Mouse (Mus musculus) CH12.LX (cell line): ENCODE results near the gene Cdc42ep1. TPM values are rescaled to one million over a fixed set of nuclear protein-coding genes. Genes with fewer than 3 reads are reported as not detected.

Experiments
- DNase-seq: peaks from one replicate; pipeline ENCODE4 v3.0.0-alpha.2; 2013; ENCODE audit errors: extremely low read depth
- H3K27ac ChIP-seq: 2 replicates; pipeline ENCODE4 v1.5.1; 2012; ENCODE audit warnings: low read depth, mild to moderate bottlenecking, control low read depth, moderate library complexity; ENCODE audit not compliant: insufficient read depth
- H3K27me3 ChIP-seq: replicated peaks from 2 replicates; pipeline ENCODE3; 2012; ENCODE audit warnings: inconsistent platforms
- H3K36me3 ChIP-seq, 2 experiments: replicated peaks in 1 of 2; 2 replicates each; pipeline versions ENCODE3 to v1.6.1; 2012; ENCODE audit warnings: inconsistent platforms in 1 of 2, low read length in 1 of 2, mild to moderate bottlenecking in 1 of 2, mixed read lengths in 1 of 2, moderate library complexity in 1 of 2; ENCODE audit not compliant: control insufficient read depth in 1 of 2, insufficient read depth in 1 of 2
- H3K4me1 ChIP-seq, 2 experiments: 2 replicates each; pipeline ENCODE4 v1.6.1; 2012; ENCODE audit warnings: inconsistent platforms in 1 of 2, moderate library complexity in 1 of 2; ENCODE audit not compliant: insufficient read depth in 2 of 2, control insufficient read depth in 1 of 2
- H3K4me2 ChIP-seq: 2 replicates; pipeline ENCODE4 v1.6.1; 2012; ENCODE audit warnings: low read depth, mild to moderate bottlenecking, control low read depth; ENCODE audit not compliant: poor library complexity, insufficient read depth, severe bottlenecking
- H3K4me3 ChIP-seq, 3 experiments: fragments of 150-350 bp in 1 of 3; sonication (generic) in 1 of 3; replicated peaks in 1 of 3; 2 replicates each; pipeline versions ENCODE3 to v1.5.1; 2011 to 2012; ENCODE audit warnings: low read depth in 2 of 3, low read length in 2 of 3, mild to moderate bottlenecking in 2 of 3, moderate library complexity in 2 of 3, control low read depth in 1 of 3, improper control_type of control experiment in 1 of 3, inconsistent platforms in 1 of 3, mixed read lengths in 1 of 3; ENCODE audit not compliant: poor library complexity in 1 of 3
- H3K79me2 ChIP-seq: replicated peaks from 2 replicates; pipeline ENCODE4 v1.6.1; 2012; ENCODE audit warnings: mild to moderate bottlenecking, moderate library complexity; ENCODE audit not compliant: control insufficient read depth, poor library complexity, insufficient read depth, severe bottlenecking; ENCODE audit errors: extremely low read depth
- H3K9ac ChIP-seq: 2 replicates; pipeline ENCODE4 v1.6.1; 2012; ENCODE audit warnings: low read depth, mild to moderate bottlenecking, control low read depth, moderate library complexity; ENCODE audit not compliant: insufficient read depth
- H3K9me3 ChIP-seq: replicated peaks from 2 replicates; pipeline ENCODE3; 2012; ENCODE audit warnings: low read length, inconsistent platforms, mixed read lengths
- BHLHE40 ChIP-seq: IDR thresholded peaks from 2 replicates; pipeline ENCODE4 v1.6.1; 2011; ENCODE audit warnings: mild to moderate bottlenecking, low read depth, low read length, improper control_type of control experiment
- CHD1 ChIP-seq: IDR thresholded peaks from 2 replicates; pipeline ENCODE4 v1.6.1; 2012; ENCODE audit warnings: low read depth, low read length, improper control_type of control experiment, inconsistent platforms
- CHD2 ChIP-seq: IDR thresholded peaks from 2 replicates; pipeline ENCODE4 v1.6.1; 2011; ENCODE audit warnings: low read length, improper control_type of control experiment
- CTCF ChIP-seq, 2 experiments: IDR thresholded peaks in 1 of 2; conservative IDR thresholded peaks in 1 of 2; 2 replicates each; pipeline ENCODE4 v1.5.1; 2011 to 2012; ENCODE audit warnings: low read depth in 2 of 2, low read length in 2 of 2, improper control_type of control experiment in 1 of 2, inconsistent platforms in 1 of 2, mild to moderate bottlenecking in 1 of 2, moderate library complexity in 1 of 2
- E2F4 ChIP-seq: IDR thresholded peaks from 2 replicates; pipeline ENCODE4 v1.6.1; 2011; ENCODE audit warnings: low read depth, low read length, improper control_type of control experiment; ENCODE audit not compliant: insufficient replicate concordance
- ELF1 ChIP-seq: IDR thresholded peaks from 2 replicates; pipeline ENCODE4 v1.6.1; 2014; ENCODE audit warnings: low read depth, mild to moderate bottlenecking, inconsistent platforms, low read length, improper control_type of control experiment
- EP300 ChIP-seq: IDR thresholded peaks from 2 replicates; pipeline ENCODE4 v1.6.1; 2011; ENCODE audit warnings: low read length, improper control_type of control experiment
- ETS1 ChIP-seq: conservative IDR thresholded peaks from 2 replicates; pipeline ENCODE4 v1.6.1; 2012; ENCODE audit warnings: low read depth, mild to moderate bottlenecking, inconsistent platforms, low read length, improper control_type of control experiment, moderate library complexity
- GABPA ChIP-seq: IDR thresholded peaks from 2 replicates; pipeline ENCODE4 v1.6.1; 2012; ENCODE audit warnings: low read depth, low read length, improper control_type of control experiment, inconsistent platforms; ENCODE audit not compliant: insufficient replicate concordance
- HCFC1 ChIP-seq: IDR thresholded peaks from 2 replicates; pipeline ENCODE4 v1.6.1; 2012; ENCODE audit warnings: low read depth, mild to moderate bottlenecking, inconsistent platforms, low read length, improper control_type of control experiment
- IRF4 ChIP-seq: IDR thresholded peaks from 2 replicates; pipeline ENCODE4 v1.6.1; 2014; ENCODE audit warnings: low read depth, mild to moderate bottlenecking, inconsistent platforms, low read length, improper control_type of control experiment
- JUN ChIP-seq: IDR thresholded peaks from 2 replicates; pipeline ENCODE4 v1.6.1; 2011; ENCODE audit warnings: low read depth, mild to moderate bottlenecking, low read length, improper control_type of control experiment, moderate library complexity; ENCODE audit not compliant: insufficient read depth
- KAT2A ChIP-seq: IDR thresholded peaks from 2 replicates; pipeline ENCODE4 v1.6.1; 2012; ENCODE audit warnings: low read length, improper control_type of control experiment, inconsistent platforms; ENCODE audit not compliant: insufficient replicate concordance
- MAFK ChIP-seq: IDR thresholded peaks from 2 replicates; pipeline ENCODE4 v1.6.1; 2011; ENCODE audit warnings: low read length, improper control_type of control experiment; ENCODE audit not compliant: insufficient replicate concordance
- MAX ChIP-seq: IDR thresholded peaks from 2 replicates; pipeline ENCODE4 v1.6.1; 2011; ENCODE audit warnings: low read length, improper control_type of control experiment
- MAZ ChIP-seq: IDR thresholded peaks from 2 replicates; pipeline ENCODE4 v1.6.1; 2012; ENCODE audit warnings: low read depth, mild to moderate bottlenecking, inconsistent platforms, low read length, improper control_type of control experiment, moderate library complexity
- MXI1 ChIP-seq: IDR thresholded peaks from 2 replicates; pipeline ENCODE4 v1.6.1; 2011; ENCODE audit warnings: mild to moderate bottlenecking, low read depth, low read length, improper control_type of control experiment
- MYC ChIP-seq: IDR thresholded peaks from 2 replicates; pipeline ENCODE4 v1.6.1; 2011; ENCODE audit warnings: low read depth, mild to moderate bottlenecking, improper control_type of control experiment, low read length
- NELFE ChIP-seq: IDR thresholded peaks from 2 replicates; pipeline ENCODE4 v1.6.1; 2011; ENCODE audit warnings: low read depth, low read length, improper control_type of control experiment
- NRF1 ChIP-seq: IDR thresholded peaks from 2 replicates; pipeline ENCODE4 v1.6.1; 2014; ENCODE audit warnings: low read depth, mild to moderate bottlenecking, inconsistent platforms, low read length, improper control_type of control experiment, moderate library complexity
- PAX5 ChIP-seq: IDR thresholded peaks from 2 replicates; pipeline ENCODE4 v1.6.1; 2012; ENCODE audit warnings: low read length, inconsistent platforms, mixed read lengths
- RAD21 ChIP-seq: IDR thresholded peaks from 2 replicates; pipeline ENCODE4 v1.6.1; 2011; ENCODE audit warnings: low read depth, mild to moderate bottlenecking, low read length, improper control_type of control experiment, moderate library complexity
- SIN3A ChIP-seq: IDR thresholded peaks from 2 replicates; pipeline ENCODE4 v1.6.1; 2012; ENCODE audit warnings: low read length, improper control_type of control experiment, inconsistent platforms
- SMC3 ChIP-seq: IDR thresholded peaks from 2 replicates; pipeline ENCODE4 v1.6.1; 2011; ENCODE audit warnings: low read depth, low read length, improper control_type of control experiment
- UBTF ChIP-seq: IDR thresholded peaks from 2 replicates; pipeline ENCODE4 v1.6.1; 2012; ENCODE audit warnings: low read depth, mild to moderate bottlenecking, inconsistent platforms, low read length, improper control_type of control experiment, moderate library complexity
- ZC3H11A ChIP-seq: IDR thresholded peaks from 2 replicates; pipeline ENCODE4 v1.6.1; 2012; ENCODE audit warnings: low read depth, mild to moderate bottlenecking, inconsistent platforms, low read length, improper control_type of control experiment
- ZNF384 ChIP-seq: IDR thresholded peaks from 2 replicates; pipeline ENCODE4 v1.6.1; 2012; ENCODE audit warnings: low read depth, low read length, improper control_type of control experiment, inconsistent platforms
- dilution Hi-C: fragments of 300-500 bp; cut with MboI; formaldehyde crosslinking; loops from 2 replicates; pipeline ENCODE4 v1.14.3; 2020; ENCODE audit warnings: low sequenced_read_pairs; ENCODE audit not compliant: extremely low pct_unique_long_range_greater_than_20kb, extremely low pct_ligation_motif_present
- in situ Hi-C: fragments of 300-500 bp; cut with MboI; formaldehyde crosslinking; loops from 3 replicates; pipeline ENCODE4 v1.14.3; 2019; ENCODE audit warnings: low sequenced_read_pairs, low pct_ligation_motif_present, low pct_unique_long_range_greater_than_20kb, mixed read lengths
- polyA plus RNA-seq: library from polyadenylated mRNA; unstranded; fragments of >175 nt; gene quantifications from 2 replicates; pipeline ENCODE4 v1.2.1, GENCODE M21; 2012; ENCODE audit warnings: low read depth; ENCODE audit not compliant: insufficient read length
- total RNA-seq, 2 experiments: library from RNA; depleted of rRNA; stranded (reverse); fragments of 300-350 nt in 1 of 2; fragments of >200 nt in 1 of 2; gene quantifications; 2 replicates each; pipeline ENCODE4 v1.2.3; 2012 to 2014

The Cdc42ep1 gene
- total and polyA plus RNA-seq, 3 experiments = not detected

DNA sequence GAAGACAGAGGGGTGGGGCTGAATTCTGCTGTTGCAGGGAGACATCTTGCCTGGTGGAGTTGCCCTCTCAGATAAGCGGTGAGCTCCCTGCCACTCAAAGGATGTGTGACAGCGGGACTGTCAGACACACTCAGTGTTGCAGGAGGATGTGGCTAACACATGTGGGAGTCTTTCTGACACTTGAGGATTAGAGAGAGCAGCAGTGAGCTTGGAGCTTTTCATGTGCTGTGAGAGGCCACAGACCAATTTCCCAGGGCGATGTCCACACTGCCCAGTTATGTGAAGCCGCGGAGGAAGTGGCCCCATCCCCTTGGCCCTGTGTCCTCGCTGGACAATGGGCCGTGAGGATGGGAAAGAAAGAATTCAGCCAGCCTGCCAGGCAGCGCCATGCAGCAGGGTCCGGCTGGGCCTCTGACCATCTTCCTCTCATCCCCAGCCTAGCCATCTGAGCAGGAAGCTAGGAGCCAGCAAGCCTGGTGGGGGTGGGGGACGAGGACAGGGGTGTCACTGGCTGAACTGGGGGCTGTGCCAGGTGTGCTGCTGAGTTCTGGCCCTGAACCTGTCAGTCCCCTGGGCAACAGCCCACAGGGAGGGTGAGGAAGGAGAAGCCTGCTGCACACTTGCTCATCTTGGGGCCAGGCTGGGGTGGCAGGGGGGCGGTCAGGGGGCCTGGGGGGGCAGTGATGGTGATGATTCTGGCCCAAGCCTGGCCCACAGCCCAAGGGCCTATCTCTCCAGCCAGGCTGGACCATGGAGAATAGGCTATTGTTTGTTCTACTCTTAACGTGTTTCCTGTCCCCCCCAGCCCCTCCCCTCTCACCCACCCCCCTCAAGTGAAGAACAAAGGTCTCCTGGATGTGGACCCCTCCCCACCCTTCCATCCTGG, 7.0 kb upstream of the Cdc42ep1 start:
- Histone ChIP-seq H3K27ac (no peak overlapping the region), H3K36me3 (no peaks in the 10 kb centered on the region), H3K4me3 (no peak overlapping the region), H3K4me1 (no peaks in the 10 kb centered on the region), H3K27me3 (peaks cover 69% of the 10 kb centered on the region), H3K4me2 (no peak overlapping the region), H3K9me3 (peaks cover 6% of the 10 kb centered on the region), H3K79me2 (no peaks in the 10 kb centered on the region), H3K9ac (no peak overlapping the region)
- no peak for DNase-seq
- TF ChIP-seq EP300 (no peak), HCFC1 (no peak), MXI1 (no peak), MAFK (no peak), KAT2A (no peak), CHD2 (no peak), E2F4 (no peak), MAX (no peak), ZNF384 (no peak), ELF1 (no peak), CHD1 (no peak), UBTF (no peak), GABPA (no peak), SIN3A (no peak), MYC (no peak), ZC3H11A (no peak), BHLHE40 (no peak), CTCF (conservative IDR thresholded peaks at IDR 0.05 in 1 of 2, IDR thresholded peaks at IDR 0.05 in 1 of 2; ENCODE audit: low read depth in 2 of 2, low read length in 2 of 2) (no peak)
- dilution Hi-C loops = loop anchor here (25.0 kb wide), 1 partner anchor 98 kb away; no protein-coding TSS in a partner anchor
- in situ Hi-C loops = no loop called here

DNA sequence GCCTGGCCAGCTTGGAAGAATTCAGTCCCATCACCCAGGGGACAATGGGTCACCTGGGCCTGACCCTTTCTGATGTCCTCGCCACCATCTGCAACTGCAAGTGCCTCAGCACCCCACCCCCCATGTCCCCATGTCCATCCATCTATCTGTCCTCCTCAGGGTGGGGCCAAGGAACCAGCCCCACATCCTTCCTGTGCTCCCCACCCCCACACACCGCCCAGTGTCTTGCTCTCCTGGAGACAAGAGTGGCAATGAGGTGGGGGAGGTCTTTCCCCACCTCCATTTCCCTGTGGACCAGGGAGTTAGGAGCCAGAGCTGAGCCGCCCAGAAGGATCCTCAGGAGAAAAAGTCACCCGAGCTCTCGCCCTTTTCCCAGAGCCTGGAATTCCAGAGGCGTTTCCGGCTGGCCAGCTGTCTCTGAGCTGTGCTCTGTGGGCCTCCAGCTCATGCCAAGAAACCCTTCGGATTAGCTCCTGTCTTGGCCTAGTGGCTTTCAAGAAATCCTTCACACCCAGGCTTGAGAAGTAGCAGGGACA, 6.3 kb upstream of the Cdc42ep1 start:
- in situ Hi-C loops = no loop called here
- no peaks in the 10 kb centered on the region for H3K36me3 ChIP-seq
- no peak overlapping the region for H3K27ac ChIP-seq
- peaks cover 71% of the 10 kb centered on the region for H3K27me3 ChIP-seq
- H3K9me3 ChIP-seq = peaks cover 6% of the 10 kb centered on the region
- no peak overlapping the region for H3K4me3 ChIP-seq
- DNase-seq = no peak
- TF ChIP-seq KAT2A (no peak), MAZ (no peak), RAD21 (no peak), ETS1 (no peak), GABPA (no peak), UBTF (no peak), CHD1 (no peak), MYC (no peak), NELFE (no peak), PAX5 (no peak), EP300 (no peak), NRF1 (no peak), SMC3 (no peak), IRF4 (no peak), MAFK (no peak), ZNF384 (no peak), JUN (no peak)
- H3K79me2 ChIP-seq = no peaks in the 10 kb centered on the region
- H3K4me2 ChIP-seq = no peak overlapping the region
- no peaks in the 10 kb centered on the region for H3K4me1 ChIP-seq
- dilution Hi-C loops = loop anchor here (25.0 kb wide), 1 partner anchor 99 kb away; no protein-coding TSS in a partner anchor
- no peak overlapping the region for H3K9ac ChIP-seq
